Mouse (Mus musculus) monocyte, adult 2 months (primary cell): ENCODE measurements around the gene Nxt1.

Experiments
- DNase-seq, 2 experiments: peaks; one replicate each; pipeline ENCODE4 v3.0.0; 2022; ENCODE audit warnings: low spot score in 2 of 2, low read depth in 1 of 2

Gene Nxt1

GRCm38 (mm10) chr2:148672199-148673096 lies at the start of gene Nxt1:
Gene Nxt1, plus strand, starts transcription at chr2:148672601.
- peak; percentile 98 for DNase-seq

- DNase-seq: no peak
Observed at GRCm38 (mm10) chr2:148623067-148623466, 49.3 kb upstream of the Nxt1 start.

- no peak for DNase-seq
Observed at GRCm38 (mm10) chr2:148624484-148624883, 47.9 kb upstream of the Nxt1 start.

GRCm38 (mm10) chr2:148627011-148627471 lies 45.4 kb upstream of the Nxt1 start:
- DNase-seq: no peak

GRCm38 (mm10) chr2:148631011-148631410 lies 41.4 kb upstream of the Nxt1 start:
- no peak for DNase-seq

- DNase-seq: no peak
Observed at GRCm38 (mm10) chr2:148631602-148632001, 40.8 kb upstream of the Nxt1 start.

- no peak for DNase-seq
Observed at GRCm38 (mm10) chr2:148634466-148634865, 37.9 kb upstream of the Nxt1 start.

- no peak for DNase-seq
Observed at GRCm38 (mm10) chr2:148642610-148643370, 29.6 kb upstream of the Nxt1 start.

- no peak for DNase-seq
Observed at GRCm38 (mm10) chr2:148644421-148645000, 27.9 kb upstream of the Nxt1 start.

GRCm38 (mm10) chr2:148650587-148651357 lies 21.6 kb upstream of the Nxt1 start:
- no peak for DNase-seq

- peak; percentile 9 to 45 for DNase-seq
Observed at GRCm38 (mm10) chr2:148654961-148655360, 17.4 kb upstream of the Nxt1 start.

GRCm38 (mm10) chr2:148663458-148663857 lies 8.9 kb upstream of the Nxt1 start:
- no peak for DNase-seq

GRCm38 (mm10) chr2:148677801-148678200 lies 5.4 kb downstream of the Nxt1 start:
- DNase-seq: no peak

- DNase-seq: no peak
Observed at GRCm38 (mm10) chr2:148679346-148679745, 6.9 kb downstream of the Nxt1 start.

- DNase-seq: peak; percentile 89 to 95
Observed at GRCm38 (mm10) chr2:148680775-148681291, 8.4 kb downstream of the Nxt1 start, which contains the start of gene Gzf1. Gene Gzf1, plus strand, starts transcription at chr2:148681023.

GRCm38 (mm10) chr2:148681461-148681891 lies 9.1 kb downstream of the Nxt1 start:
- peak in 1 of 2 experiments; percentile 19 for DNase-seq

- no peak for DNase-seq
Observed at GRCm38 (mm10) chr2:148683031-148683430, 10.6 kb downstream of the Nxt1 start.

- DNase-seq: no peak
Observed at GRCm38 (mm10) chr2:148684972-148685371, 12.6 kb downstream of the Nxt1 start.

GRCm38 (mm10) chr2:148685709-148686108 lies 13.3 kb downstream of the Nxt1 start:
- DNase-seq: peak in 1 of 2 experiments; percentile 18

- DNase-seq: no peak
Observed at GRCm38 (mm10) chr2:148686862-148687261, 14.5 kb downstream of the Nxt1 start.
